Mouse (Mus musculus) bone marrow, adult 2 months (tissue): Measurements from ENCODE around the gene Spop.

ENCODE experiments used
- CTCF ChIP-seq: fragments of 200-500 bp; IDR thresholded peaks from 2 replicates; pipeline ENCODE4 v1.5.1; 2011; ENCODE audit warnings: low read length, control low read depth; ENCODE audit not compliant: control insufficient read depth, insufficient read depth
- POLR2A ChIP-seq: fragments of 200-500 bp; IDR thresholded peaks from 2 replicates; pipeline ENCODE4 v1.6.1; 2011; ENCODE audit warnings: low read depth, mild to moderate bottlenecking, control low read depth, low read length, borderline replicate concordance; ENCODE audit not compliant: control insufficient read depth

DNA sequence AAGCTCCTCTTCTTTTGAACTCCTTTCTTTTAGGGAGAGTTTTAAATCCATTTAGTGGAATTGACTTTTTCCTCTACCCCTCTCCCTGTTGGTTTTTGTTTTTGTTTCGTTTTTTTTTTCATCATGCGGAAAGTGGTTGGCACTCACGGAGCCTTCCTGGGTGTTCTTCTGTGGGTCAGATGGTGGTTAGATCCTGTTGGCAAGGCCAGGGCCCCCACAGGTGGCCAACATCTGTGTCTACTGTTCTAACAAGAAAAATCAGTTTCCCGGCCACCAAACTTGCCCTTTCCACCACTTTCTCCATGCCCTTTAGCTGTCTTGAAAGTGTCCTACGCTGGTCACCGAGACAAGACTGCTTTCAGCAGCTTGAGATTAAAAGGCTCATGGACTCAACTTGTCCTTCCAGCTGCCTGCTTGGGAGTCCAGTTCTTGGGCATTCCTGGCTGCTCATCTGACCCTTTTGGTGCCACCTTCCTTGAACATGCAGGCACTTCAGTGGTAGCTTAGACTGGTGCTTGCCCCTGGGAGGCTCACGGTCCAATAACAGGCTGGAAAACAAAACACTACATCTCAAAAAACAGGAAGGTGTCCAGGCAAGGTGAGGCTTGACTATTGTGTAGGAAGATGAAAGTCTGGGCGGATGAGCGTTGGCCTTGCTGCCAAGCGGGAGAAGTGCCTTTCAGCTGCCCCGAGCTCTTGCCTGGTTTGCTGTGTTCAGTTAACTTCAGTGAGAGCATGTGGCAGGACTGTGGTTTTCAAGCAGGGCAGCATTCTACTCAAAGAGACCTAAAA, 21.0 kb upstream of the Spop start:
- no peak for TF ChIP-seq CTCF
- no peak for TF ChIP-seq POLR2A
